Mouse (Mus musculus): ENCODE results near the gene Cd19. TPM values are rescaled to one million over a fixed set of nuclear protein-coding genes. Genes with fewer than 3 reads are reported as not detected.

Gene Cd19
- total and polyA plus RNA-seq, 2 experiments, result 0.18 to 1.7 TPM

DNA sequence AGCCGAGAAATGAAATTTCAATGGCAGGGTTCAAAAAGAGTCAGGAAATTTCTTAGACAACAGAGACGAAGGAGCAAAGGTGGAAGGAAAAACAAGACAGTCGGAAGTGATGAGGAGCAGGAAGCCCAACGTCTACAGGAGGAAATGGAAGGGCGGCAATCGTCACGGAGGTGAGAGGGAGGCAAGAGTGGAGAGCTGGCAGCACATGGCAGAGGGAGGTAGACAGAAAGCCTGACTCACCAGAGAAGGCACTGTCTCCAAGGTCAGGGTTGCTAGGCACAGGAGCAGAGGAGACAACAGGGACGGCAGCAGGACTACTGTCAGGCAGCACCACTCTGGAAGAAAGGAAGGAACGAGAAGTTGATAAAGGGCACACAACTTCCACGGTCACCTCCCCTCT lies 47.1 kb downstream of the Cd19 start:
- no peak for DNase-seq (ENCODE audit: extremely low read depth, low read depth, low spot score)
- WGBS, result 81% methylated on average over 10 of the region's 10 CpGs
- H3K9ac ChIP-seq (ENCODE audit: low read depth, low read length), result no peak overlapping the region
- no peaks in the 10 kb centered on the region for H3K27me3 ChIP-seq (ENCODE audit: control insufficient read depth, insufficient read depth, low read length)
- H3K36me3 ChIP-seq (ENCODE audit: control insufficient read depth, insufficient read depth, low read length), result peaks cover 8% of the 10 kb centered on the region; the same call in 1 of the 2 replicates
- no peaks in the 10 kb centered on the region for H3K4me1 ChIP-seq (ENCODE audit: control insufficient read depth, insufficient read depth, low read length)
- H3K79me2 ChIP-seq (ENCODE audit: control insufficient read depth, insufficient read depth, low read length), result no peaks in the 10 kb centered on the region
- no peak overlapping the region for H3K4me3 ChIP-seq (ENCODE audit: insufficient read depth, low read depth, low read length)
- TF ChIP-seq CTCF (IDR thresholded peaks at IDR 0.05; ENCODE audit: low read depth, low read length) (no peak), POLR2A (IDR thresholded peaks at IDR 0.05; ENCODE audit: extremely low read depth, insufficient read depth, low read length) (no peak)
- H3K27ac ChIP-seq (replicated peaks; ENCODE audit: insufficient read depth, low read depth, low read length), result no peak overlapping the region

DNA sequence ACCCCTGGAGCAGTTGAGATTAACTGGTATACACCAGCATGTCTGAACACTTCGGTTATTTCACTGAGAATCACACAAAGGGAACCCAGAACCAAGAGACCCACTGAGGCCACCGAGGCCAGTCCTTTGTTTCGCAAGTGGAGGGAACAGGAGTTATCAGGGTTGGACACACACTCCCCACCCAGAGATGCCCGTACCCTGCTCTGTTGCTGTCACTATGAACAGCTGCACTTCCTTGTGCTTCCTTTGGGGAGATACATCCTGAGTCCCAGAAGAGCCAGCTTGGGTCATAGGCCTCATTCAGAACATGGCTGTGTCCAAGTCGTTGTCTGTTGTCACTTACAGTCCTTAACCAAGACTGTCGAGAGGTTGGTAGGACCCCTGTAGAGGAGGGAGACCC lies 51.7 kb downstream of the Cd19 start:
- Histone ChIP-seq H3K27ac (replicated peaks; ENCODE audit: insufficient read depth, low read depth, low read length) (no peak overlapping the region), H3K79me2 (ENCODE audit: control insufficient read depth, insufficient read depth, low read length) (no peaks in the 10 kb centered on the region), H3K9ac (ENCODE audit: low read depth, low read length) (no peak overlapping the region), H3K4me3 (ENCODE audit: insufficient read depth, low read depth, low read length) (no peak overlapping the region), H3K27me3 (ENCODE audit: control insufficient read depth, insufficient read depth, low read length) (no peaks in the 10 kb centered on the region), H3K4me1 (ENCODE audit: control insufficient read depth, insufficient read depth, low read length) (no peaks in the 10 kb centered on the region), H3K36me3 (ENCODE audit: control insufficient read depth, insufficient read depth, low read length) (no peaks in the 10 kb centered on the region; the same call in 1 of the 2 replicates)
- DNase-seq (ENCODE audit: extremely low read depth, low read depth, low spot score), result no peak
- WGBS, result 79% methylated on average over 6 of the region's 6 CpGs
- TF ChIP-seq POLR2A (IDR thresholded peaks at IDR 0.05; ENCODE audit: extremely low read depth, insufficient read depth, low read length), result no peak
- TF ChIP-seq CTCF (IDR thresholded peaks at IDR 0.05; ENCODE audit: low read depth, low read length), result no peak

GRCm38 (mm10) chr7:126359049-126359448 lies 55.6 kb downstream of the Cd19 start:
- Histone ChIP-seq H3K79me2 (ENCODE audit: control insufficient read depth, insufficient read depth, low read length) (no peaks in the 10 kb centered on the region), H3K27ac (replicated peaks; ENCODE audit: insufficient read depth, low read depth, low read length) (no peak overlapping the region), H3K27me3 (ENCODE audit: control insufficient read depth, insufficient read depth, low read length) (no peaks in the 10 kb centered on the region), H3K36me3 (ENCODE audit: control insufficient read depth, insufficient read depth, low read length) (no peaks in the 10 kb centered on the region; the same call in 1 of the 2 replicates), H3K4me1 (ENCODE audit: control insufficient read depth, insufficient read depth, low read length) (no peaks in the 10 kb centered on the region), H3K9ac (ENCODE audit: low read depth, low read length) (no peak overlapping the region), H3K4me3 (ENCODE audit: insufficient read depth, low read depth, low read length) (no peak overlapping the region)
- DNase-seq (ENCODE audit: extremely low read depth, low read depth, low spot score), result no peak
- TF ChIP-seq POLR2A (IDR thresholded peaks at IDR 0.05; ENCODE audit: extremely low read depth, insufficient read depth, low read length), result no peak
- TF ChIP-seq CTCF (IDR thresholded peaks at IDR 0.05; ENCODE audit: low read depth, low read length), result no peak
- WGBS, result 72% methylated on average over 13 of the region's 13 CpGs

Other genes starting within 250 kb of the Cd19 start
- 15.0 and 25.9 TPM in 2 replicates for gene Xpo6, start 214.4 kb downstream of the Cd19 start, total RNA-seq (2014; rRNA removed)
- gene Xpo6, start 214.4 kb downstream of the Cd19 start, polyA plus RNA-seq (2012; rRNA removed), result 65.5 and 79.2 TPM in 2 replicates
- gene Sbk1, start 142.3 kb downstream of the Cd19 start, total RNA-seq (2014; rRNA removed), result 12.2 and 13.5 TPM in 2 replicates
- gene Sbk1, start 142.3 kb downstream of the Cd19 start, polyA plus RNA-seq (2012; rRNA removed), result 17.1 and 21.6 TPM in 2 replicates
- 0.46 and 1.3 TPM in 2 replicates for gene Lat, start 45.3 kb downstream of the Cd19 start, total RNA-seq (2014; rRNA removed)
- 1.4 TPM in 2 replicates for gene Lat, start 45.3 kb downstream of the Cd19 start, polyA plus RNA-seq (2012; rRNA removed)
- gene Spns1, start 37.4 kb downstream of the Cd19 start, total RNA-seq (2014; rRNA removed), result 14.5 and 28.4 TPM in 2 replicates
- gene Spns1, start 37.4 kb downstream of the Cd19 start, polyA plus RNA-seq (2012; rRNA removed), result 62.8 and 74.8 TPM in 2 replicates
- 1.3 and 1.7 TPM in 2 replicates for gene Nfatc2ip, start 18.2 kb downstream of the Cd19 start, total RNA-seq (2014; rRNA removed)
- 2.1 and 2.8 TPM in 2 replicates for gene Nfatc2ip, start 18.2 kb downstream of the Cd19 start, polyA plus RNA-seq (2012; rRNA removed)
- gene Rabep2, start 13.9 kb upstream of the Cd19 start, total RNA-seq (2014; rRNA removed), result 6.5 and 8.6 TPM in 2 replicates
- 9.8 and 15.1 TPM in 2 replicates for gene Rabep2, start 13.9 kb upstream of the Cd19 start, polyA plus RNA-seq (2012; rRNA removed)
- 5.0 TPM in 1 of 2 replicates, not detected in the other for gene Atp2a1, start 48.2 kb upstream of the Cd19 start, total RNA-seq (2014; rRNA removed)
- 0.21 and 0.34 TPM in 2 replicates for gene Atp2a1, start 48.2 kb upstream of the Cd19 start, polyA plus RNA-seq (2012; rRNA removed)
- 4.6 and 7.7 TPM in 2 replicates for gene Sh2b1, start 60.5 kb upstream of the Cd19 start, total RNA-seq (2014; rRNA removed)
- 36.2 and 43.1 TPM in 2 replicates for gene Sh2b1, start 60.5 kb upstream of the Cd19 start, polyA plus RNA-seq (2012; rRNA removed)
- 90.8 and 94.4 TPM in 2 replicates for gene Tufm, start 72.5 kb upstream of the Cd19 start, total RNA-seq (2014; rRNA removed)
- 163 TPM in 2 replicates for gene Tufm, start 72.5 kb upstream of the Cd19 start, polyA plus RNA-seq (2012; rRNA removed)
- 4.6 and 6.4 TPM in 2 replicates for gene Atxn2l, start 88.5 kb upstream of the Cd19 start, total RNA-seq (2014; rRNA removed)
- gene Atxn2l, start 88.5 kb upstream of the Cd19 start, polyA plus RNA-seq (2012; rRNA removed), result 42.9 and 81.3 TPM in 2 replicates
- 79.4 and 85.6 TPM in 2 replicates for gene Eif3c, start 151.5 kb upstream of the Cd19 start, total RNA-seq (2014; rRNA removed)
- gene Eif3c, start 151.5 kb upstream of the Cd19 start, polyA plus RNA-seq (2012; rRNA removed), result 54.2 and 64.1 TPM in 2 replicates
- 0.74 and 1.6 TPM in 2 replicates for gene Apobr, start 170.1 kb upstream of the Cd19 start, total RNA-seq (2014; rRNA removed)
- gene Apobr, start 170.1 kb upstream of the Cd19 start, polyA plus RNA-seq (2012; rRNA removed), result 0.58 and 1.0 TPM in 2 replicates
- 7.1 and 9.5 TPM in 2 replicates for gene Cln3, start 170.9 kb upstream of the Cd19 start, total RNA-seq (2014; rRNA removed)
- 40.9 and 57.0 TPM in 2 replicates for gene Cln3, start 170.9 kb upstream of the Cd19 start, polyA plus RNA-seq (2012; rRNA removed)
- gene Il27, start 180.1 kb upstream of the Cd19 start, total RNA-seq (2014; rRNA removed), result not detected in 2 replicates
- 0.31 TPM in 1 of 2 replicates, not detected in the other for gene Il27, start 180.1 kb upstream of the Cd19 start, polyA plus RNA-seq (2012; rRNA removed)
- gene Nupr1, start 216.0 kb upstream of the Cd19 start, total RNA-seq (2014; rRNA removed), result 3.0 and 3.2 TPM in 2 replicates
- 1.2 TPM in 2 replicates for gene Nupr1, start 216.0 kb upstream of the Cd19 start, polyA plus RNA-seq (2012; rRNA removed)
- 7.7 and 10.7 TPM in 2 replicates for gene Sgf29, start 234.4 kb upstream of the Cd19 start, total RNA-seq (2014; rRNA removed)
- gene Sgf29, start 234.4 kb upstream of the Cd19 start, polyA plus RNA-seq (2012; rRNA removed), result 34.7 and 54.2 TPM in 2 replicates